Mouse (Mus musculus): Measurements from ENCODE around the gene Tex33.

The Tex33 gene

GRCm38 (mm10) chr15:78395478-78395962, at the start of gene Tex33:
TSS of gene Tex33 (minus strand) at chr15:78395912.
- DNase-seq (ENCODE audit: low spot score in 2 of 2): no peak

GRCm38 (mm10) chr15:78443857-78444256, 48.1 kb upstream of the Tex33 start:
- no peak for DNase-seq (ENCODE audit: low spot score in 2 of 2)

GRCm38 (mm10) chr15:78442231-78442630, 46.5 kb upstream of the Tex33 start:
- no peak for DNase-seq (ENCODE audit: low spot score in 2 of 2)

DNA sequence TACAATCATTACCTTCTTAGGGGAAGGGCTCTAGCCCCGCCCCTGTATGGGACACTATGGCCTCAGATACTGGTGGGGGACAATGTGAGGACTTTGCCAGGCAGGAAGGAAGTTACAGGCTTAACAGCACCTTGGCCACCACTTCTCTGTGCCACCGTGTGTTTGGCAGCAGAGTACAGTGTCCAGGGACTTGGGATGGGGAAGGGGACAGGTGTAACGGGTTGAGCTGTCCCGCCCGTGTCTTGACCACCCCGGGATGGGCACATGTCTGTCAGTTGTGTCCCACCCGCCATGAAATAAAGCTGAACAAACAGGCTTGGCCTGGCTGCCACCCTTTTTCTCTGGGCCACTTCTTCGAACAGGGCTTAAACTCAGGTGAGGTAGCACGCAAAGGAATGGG, 43.3 kb upstream of the Tex33 start:
- DNase-seq (ENCODE audit: low spot score in 2 of 2): no peak

GRCm38 (mm10) chr15:78438505-78438904, 42.8 kb upstream of the Tex33 start:
- DNase-seq (ENCODE audit: low spot score in 2 of 2): no peak

DNA sequence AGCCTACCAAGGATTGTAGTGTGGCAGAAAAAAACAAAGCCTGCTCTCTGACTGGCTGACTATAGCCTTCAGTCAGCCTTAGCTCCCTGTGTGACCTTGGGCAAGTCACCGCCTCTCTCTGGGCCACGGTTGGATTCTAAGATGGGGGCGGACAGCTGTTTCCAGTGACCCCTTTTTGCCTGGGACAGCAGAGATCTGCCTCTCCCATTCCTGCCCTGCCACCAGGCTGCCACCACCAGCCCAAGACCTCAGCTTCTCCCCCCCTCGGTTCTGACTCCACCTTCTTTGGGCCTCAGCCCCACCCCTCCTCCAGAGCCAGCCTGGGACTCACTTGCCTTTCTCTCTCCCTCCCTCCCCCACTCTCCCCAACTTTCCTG, 42.3 kb upstream of the Tex33 start:
- DNase-seq (ENCODE audit: low spot score in 2 of 2): no peak

DNA sequence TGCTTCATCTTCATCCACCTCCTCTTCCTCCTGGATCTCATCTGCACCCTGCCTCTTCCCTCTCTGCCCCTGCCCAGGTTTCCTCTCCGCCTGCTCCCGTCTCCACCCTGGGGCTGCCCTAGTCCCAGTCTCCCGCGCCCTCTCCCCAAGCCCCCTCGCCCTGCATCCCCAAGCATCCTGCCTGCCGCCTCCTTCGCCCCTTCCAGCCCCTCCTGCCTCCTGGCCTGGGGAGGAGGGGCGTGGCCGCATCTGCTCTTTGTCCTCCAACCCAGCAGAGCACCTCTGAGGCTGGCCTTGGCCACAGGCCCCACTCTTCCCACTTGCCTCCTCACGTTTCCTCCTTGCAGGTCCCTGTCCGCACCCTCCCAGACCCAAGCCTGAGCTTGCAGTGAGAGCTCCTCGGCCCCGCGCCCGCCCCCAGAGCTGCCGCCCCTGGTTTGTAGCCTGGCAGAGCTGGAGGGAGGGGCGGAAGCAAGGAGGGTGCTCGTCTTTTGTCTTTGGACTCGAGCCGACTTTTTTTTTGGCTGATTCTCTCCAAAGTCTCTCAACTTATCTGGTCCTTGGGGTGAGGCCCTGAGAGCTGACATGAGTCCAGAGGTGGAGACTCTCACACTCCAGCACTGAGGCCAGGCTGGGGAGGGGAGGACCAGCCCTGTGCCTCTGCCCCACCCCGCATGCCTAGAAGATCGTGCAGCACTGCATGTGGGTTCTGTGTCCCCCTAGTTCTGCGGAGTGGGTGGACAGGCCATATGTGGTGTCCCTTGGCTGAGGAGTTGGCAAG, 41.7 kb upstream of the Tex33 start:
- DNase-seq (ENCODE audit: low spot score in 2 of 2): no peak

DNA sequence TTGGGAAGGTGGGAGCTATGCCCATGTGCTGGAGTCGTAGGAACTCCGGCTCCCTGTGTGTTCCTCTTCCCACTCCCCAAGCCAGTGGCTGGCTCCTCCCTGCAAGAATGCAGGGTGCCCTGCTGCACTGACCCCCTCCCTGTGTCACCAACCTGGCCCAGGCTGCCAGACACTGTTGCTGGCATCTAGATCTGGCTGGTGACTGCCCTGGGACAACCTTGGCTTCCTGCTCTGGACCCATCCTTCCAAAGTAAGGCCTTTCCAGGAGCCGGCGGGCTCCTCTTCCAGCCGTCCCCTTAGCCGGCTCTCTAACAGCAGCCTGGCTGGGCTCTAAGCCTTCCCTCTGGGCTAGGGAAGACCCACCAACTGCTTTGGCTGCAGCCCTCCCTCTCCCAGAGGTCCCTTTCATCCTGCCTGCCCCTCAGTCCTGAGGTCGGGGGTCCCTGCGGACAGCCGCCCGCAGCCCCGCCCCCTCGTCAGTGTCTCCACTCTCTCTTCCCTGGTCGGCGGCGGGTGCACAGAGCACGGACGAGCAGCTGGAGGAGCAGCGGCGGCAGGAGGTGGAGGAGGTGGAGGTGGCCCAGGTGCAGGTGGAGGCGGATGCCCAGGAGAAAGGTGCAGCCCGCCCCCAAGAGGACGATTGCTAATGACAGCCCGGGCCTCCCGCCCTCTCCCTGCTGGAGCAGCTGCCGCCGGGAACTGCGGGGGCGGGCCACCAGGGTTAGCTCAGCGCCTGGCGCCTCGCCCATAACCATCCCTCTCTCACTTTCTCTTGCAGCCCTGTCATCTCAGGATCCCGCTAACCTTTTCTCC, 40.9 kb upstream of the Tex33 start:
- DNase-seq (ENCODE audit: low spot score in 2 of 2): peak in 1 of 2 experiments; percentile 80

DNA sequence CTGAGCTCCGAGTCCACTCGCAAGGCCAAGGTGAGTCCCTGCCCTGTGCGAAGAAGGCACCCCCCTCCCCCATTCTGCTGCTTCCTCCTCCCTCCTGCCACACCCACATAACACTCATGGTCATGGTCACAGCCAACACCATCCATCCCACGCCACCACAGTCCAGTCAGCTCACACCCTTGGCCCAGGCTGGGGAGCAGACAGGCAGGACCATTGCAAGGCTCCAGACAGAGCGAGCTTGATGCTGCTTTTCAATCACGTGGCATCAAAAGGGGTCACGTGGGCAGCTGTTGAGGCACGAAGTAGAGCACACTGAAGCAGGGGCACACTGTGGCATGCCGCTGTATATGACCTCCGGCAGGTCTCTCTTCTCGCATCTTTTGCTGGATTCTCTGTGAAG, 40.0 kb upstream of the Tex33 start:
- no peak for DNase-seq (ENCODE audit: low spot score in 2 of 2)

DNA sequence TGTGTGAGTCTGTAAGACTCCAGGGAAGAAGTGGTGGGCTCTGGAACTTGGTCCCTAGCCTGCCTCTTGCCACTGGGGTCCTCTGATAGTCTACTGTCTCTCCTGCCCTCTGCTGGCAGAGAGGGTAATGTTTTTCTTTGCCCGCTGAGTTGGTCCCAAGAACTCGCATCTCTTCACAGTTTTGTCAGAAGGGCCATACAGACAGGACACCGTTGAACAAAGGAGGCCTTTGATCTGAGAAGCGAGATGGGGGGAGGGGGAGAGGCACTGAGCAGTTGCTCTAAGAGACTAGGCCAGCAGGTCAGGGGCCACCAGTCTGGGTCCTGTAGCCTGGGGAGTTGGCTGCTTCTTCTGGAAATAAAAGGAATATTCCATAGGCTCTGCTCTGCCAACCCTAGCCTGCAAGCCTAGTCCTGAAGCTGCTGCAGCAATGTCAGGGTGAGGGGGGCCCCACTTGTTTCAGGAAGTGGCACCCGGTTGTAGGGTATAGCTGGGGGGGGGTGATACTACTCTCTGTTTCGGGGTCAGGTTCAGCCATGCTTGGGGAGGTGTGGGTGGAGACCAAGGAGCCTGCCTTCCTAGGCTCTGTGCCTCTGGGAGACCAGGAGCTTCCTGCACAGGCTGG, 39.3 kb upstream of the Tex33 start:
- DNase-seq (ENCODE audit: low spot score in 2 of 2): peak in 1 of 2 experiments; percentile 68

DNA sequence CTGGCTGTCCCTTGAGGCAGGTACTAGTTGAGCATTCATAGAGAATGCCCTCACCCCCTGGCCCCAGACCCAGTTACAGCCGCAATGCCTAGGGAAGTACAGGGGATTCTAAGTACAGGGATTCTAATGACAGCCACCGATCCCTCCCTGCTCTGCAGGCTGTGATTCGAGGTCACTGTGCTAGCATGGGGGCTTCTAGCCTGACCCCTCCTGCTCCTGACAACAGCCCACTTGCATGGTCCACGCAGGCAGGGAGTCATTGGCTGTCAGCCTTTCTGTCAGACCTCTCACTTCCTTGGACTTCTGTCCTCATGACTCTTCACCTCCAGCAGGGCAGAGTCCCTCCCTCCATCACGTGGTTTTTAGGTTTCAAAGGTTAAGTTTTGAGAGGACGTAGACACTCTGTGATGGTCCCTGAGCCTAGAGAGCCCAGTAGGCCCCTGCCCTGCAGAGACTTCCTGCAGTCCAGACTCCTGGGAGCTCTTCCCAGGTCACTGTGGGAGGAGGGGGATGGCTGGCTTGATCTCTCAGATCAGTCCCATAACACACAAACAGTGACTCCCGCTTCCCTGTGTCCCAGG, 35.9 kb upstream of the Tex33 start:
- DNase-seq (ENCODE audit: low spot score in 2 of 2): no peak

DNA sequence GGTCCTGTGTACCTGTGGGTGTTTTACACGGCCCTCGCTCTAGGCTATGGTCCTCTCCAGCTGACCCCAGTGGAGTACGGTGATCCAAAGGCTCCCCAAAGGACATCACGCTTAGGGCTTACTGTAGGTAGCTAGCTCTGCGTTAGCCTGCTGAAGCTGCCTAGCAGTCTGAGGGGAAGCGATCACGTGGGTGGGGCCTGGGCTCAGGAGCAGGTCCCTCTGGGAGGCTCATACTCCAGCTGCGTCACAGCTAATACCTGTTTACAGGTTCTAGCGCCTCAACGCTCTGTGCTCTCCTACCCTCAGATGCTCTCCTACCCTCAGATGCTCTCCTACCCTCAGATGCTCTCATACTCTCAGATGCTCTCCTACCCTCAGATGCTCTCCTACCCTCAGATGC, 35.2 kb upstream of the Tex33 start:
- no peak for DNase-seq (ENCODE audit: low spot score in 2 of 2)

DNA sequence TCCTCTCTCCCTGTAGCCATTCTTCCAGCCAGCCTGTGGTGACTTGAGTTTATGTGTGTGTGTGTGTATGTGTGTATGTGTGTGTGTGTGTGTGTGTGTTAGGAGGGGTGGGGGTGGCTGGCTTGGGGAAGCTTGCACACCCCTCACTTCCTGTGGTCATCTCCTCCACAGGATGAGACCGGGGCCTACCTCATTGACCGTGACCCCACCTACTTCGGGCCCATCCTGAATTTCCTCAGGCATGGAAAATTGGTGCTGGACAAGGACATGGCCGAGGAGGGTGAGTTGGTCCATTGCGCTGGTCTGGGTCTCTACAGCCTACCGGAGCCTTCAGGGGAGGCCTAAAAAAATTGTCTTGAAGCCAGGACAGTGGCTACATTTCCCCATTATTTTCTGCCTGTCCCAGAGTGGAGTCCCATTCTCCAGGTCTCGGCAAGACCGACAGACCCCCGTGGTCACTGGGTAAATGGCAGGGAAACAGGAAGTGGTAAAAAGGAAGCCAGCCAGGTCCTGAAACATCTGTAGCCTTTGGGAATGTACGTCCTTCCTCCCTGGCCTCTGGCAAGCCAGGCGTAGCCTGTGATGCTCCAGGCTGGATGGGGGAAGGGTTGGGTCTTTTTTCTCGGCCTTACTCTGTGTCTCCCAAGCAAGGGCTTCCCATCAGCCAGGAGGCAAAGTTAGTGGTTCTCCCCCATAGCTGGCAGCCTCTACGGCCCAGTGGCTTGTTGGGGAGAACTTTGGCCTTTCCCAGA, 34.3 kb upstream of the Tex33 start:
- DNase-seq (ENCODE audit: low spot score in 2 of 2): no peak

GRCm38 (mm10) chr15:78429139-78429459, 33.4 kb upstream of the Tex33 start:
- DNase-seq (ENCODE audit: low spot score in 2 of 2): no peak

GRCm38 (mm10) chr15:78428391-78429138, 32.9 kb upstream of the Tex33 start, which contains the start of gene Kctd17:
TSS of gene Kctd17 (plus strand) at chr15:78428564.
- peak; percentile 55 to 77 for DNase-seq (ENCODE audit: low spot score in 2 of 2)

DNA sequence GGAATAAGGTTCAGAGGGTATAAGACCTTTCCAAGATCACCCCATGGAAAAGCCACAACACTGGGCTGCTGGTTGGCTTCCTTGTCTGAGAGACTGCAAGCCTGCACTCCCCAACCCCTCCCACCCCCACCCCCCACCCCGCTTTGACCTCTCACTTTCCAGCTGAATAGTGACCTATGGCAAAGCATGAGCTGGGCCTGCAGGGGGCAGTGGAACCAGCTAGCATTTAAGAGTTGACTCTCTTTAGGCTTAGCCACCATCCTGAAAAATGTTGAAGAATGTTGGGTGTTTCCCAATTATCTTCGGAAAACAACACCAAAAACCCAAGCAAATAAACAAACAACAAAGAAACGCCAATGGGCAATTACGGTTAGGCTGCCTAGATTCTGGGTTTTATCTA, 29.5 kb upstream of the Tex33 start:
- no peak for DNase-seq (ENCODE audit: low spot score in 2 of 2)

GRCm38 (mm10) chr15:78424507-78424906, 28.8 kb upstream of the Tex33 start:
- no peak for DNase-seq (ENCODE audit: low spot score in 2 of 2)

DNA sequence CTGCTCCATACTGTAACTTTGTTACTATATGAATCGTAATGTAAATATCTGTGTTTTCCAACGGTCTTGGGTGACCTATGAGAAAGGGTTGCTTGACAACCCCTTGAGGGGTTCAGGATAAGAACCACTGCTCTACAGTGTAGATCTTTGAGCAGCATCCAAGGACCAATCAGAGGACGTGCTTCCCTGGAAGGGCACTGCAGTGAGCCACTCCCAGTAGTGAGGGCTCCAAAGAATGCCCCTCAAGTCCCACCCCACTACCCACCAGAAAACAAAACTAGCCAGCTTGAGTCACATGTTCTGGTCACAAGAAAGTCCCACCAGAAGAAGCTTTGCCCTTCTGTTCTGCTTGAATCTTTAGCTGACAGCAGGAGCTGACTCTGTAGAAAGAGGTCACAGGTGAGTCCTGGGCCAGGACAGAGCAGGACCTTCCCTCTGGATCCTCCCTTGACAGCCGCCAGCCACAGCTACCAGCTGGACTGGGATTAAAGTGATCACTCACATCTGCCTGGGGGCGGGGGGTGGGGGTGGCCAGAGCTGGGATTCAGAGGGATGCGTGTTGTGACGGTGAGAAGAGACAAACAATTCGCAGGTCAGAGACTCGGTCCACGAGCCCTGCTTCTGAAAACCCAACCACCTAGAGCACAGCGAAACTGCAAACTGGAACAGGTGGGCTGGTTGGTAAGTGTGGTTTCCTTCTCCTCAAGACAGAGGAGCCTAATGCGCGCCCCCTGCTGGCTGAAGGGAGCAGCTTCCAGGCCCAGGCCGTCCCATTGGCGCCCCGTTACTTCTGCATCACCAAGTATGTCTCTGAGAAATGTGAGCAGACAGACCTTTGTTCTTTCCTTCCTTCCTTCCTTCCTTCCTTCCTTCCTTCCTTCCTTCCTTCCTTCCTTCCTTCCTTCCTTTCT, 26.6 kb upstream of the Tex33 start:
- DNase-seq (ENCODE audit: low spot score in 2 of 2): peak; percentile 85 to 88

- no peak for DNase-seq (ENCODE audit: low spot score in 2 of 2)
These were observed 24.7 kb upstream of the Tex33 start for GRCm38 (mm10) chr15:78420395-78420794.

DNA sequence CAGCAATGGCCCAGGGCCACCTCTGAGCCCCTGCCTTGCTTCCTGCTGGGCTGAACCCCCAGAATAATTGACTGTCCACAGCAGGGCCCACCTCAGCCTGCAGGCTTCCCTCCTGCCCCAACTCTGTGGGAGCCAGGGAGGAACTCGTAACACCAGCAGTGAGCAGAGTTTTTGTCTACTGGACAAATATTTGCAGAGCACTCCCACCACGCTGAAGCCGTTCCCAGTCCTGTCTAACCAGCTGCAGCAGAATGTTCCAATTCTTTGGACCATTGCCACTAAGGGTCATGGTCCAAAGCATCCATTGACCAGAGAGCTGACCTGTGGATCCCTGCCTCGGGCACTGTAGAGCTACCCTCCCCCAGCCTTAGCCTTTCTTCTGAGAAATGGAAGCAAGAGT, 21.2 kb upstream of the Tex33 start:
- DNase-seq (ENCODE audit: low spot score in 2 of 2): no peak

Data from cerebellum, postnatal 4 days (tissue).